Mouse (Mus musculus): ENCODE measurements around the gene Rptor. TPM values are rescaled to one million over a fixed set of nuclear protein-coding genes. Genes with fewer than 3 reads are reported as not detected.
A peak's percentile ranks its signal among the peaks of the same experiment; 100 is the strongest.

The Rptor gene
- total and polyA plus RNA-seq, 2 experiments from 2014 or later: 8.0 to 46.7 TPM

DNA sequence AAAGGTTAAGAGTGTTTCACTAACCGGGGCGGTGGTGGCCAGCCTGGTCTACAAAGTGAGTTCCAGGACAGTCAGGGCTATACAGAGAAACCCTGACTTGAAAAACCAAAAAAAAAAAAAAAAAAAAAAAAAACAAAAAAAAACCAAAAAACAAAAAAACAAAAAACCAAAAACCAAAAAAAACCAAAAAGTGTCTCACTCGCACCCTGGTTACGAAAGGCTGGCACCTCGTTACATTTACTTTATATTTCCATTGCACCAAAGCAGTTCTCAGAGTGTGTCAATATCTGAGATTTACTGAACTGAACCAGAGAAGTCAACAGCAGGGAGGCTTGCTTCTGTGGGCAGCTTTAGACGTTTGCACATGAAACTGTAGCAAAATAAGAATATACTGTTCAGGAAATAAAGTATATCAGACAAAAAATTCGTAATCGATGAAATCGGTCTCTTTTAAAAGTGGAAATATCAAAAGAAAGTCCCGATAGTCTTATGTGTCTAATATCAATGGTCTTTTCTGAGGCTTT, 466 bp upstream of the Rptor start:
- WGBS: 32% methylated on average over 10 of the region's 10 CpGs
- Histone ChIP-seq H3K36me3 (ENCODE audit: insufficient read depth) (no peaks in the 10 kb centered on the region), H3K9me3 (ENCODE audit: low read length) (no peaks in the 10 kb centered on the region), H3K27me3 (ENCODE audit: insufficient read depth, low read length) (no peaks in the 10 kb centered on the region), H3K9ac (peak overlapping the region; percentile 71; the same call in 1 of the 2 replicates), H3K4me1 (ENCODE audit: insufficient read depth) (peaks cover 8% of the 10 kb centered on the region; the same call in 1 of the 2 replicates), H3K27ac (ENCODE audit: low read depth, low read length) (peak overlapping the region; percentile 51), H3K4me2 (ENCODE audit: low read depth) (peak overlapping the region; percentile 84), H3K4me3 (ENCODE audit: low read depth, low read length) (peak overlapping the region; percentile 95)
- ATAC-seq (peak; percentile 23; the same call in 1 of the 2 replicates), DNase-seq (no peak)
- TF ChIP-seq CTCF (IDR thresholded peaks at IDR 0.05; ENCODE audit: low read depth): no peak

DNA sequence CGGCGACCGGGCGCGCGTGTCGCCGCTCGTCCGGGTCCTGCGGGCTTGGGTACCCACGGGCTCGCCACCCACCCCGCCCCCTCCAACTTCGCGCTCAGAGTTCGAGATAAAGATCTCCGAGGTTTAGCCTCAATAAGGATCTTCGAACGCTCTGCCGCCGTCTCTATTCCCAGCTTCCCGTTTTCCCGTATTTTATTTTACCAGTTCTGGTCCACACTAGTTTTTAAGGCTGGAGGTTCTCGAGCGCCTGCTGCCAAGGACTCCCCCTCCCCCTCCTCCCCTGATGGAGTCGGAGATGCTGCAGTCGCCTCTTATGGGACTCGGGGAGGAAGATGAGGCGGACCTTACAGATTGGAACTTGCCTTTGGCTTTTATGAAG, 811 bp downstream of the Rptor start:
- DNase-seq (peak; percentile 24), ATAC-seq (no peak)
- peak overlapping the region; percentile 95 for H3K4me3 ChIP-seq (ENCODE audit: low read depth, low read length)
- WGBS: under 1% methylated on average over 30 of the region's 30 CpGs
- peak overlapping the region; percentile 75 for H3K27ac ChIP-seq (ENCODE audit: low read depth, low read length)
- no peak for TF ChIP-seq CTCF (IDR thresholded peaks at IDR 0.05; ENCODE audit: low read depth)
- H3K9me3 ChIP-seq (ENCODE audit: low read length): no peaks in the 10 kb centered on the region
- no peaks in the 10 kb centered on the region for H3K27me3 ChIP-seq (ENCODE audit: insufficient read depth, low read length)
- H3K9ac ChIP-seq: peak overlapping the region; percentile 71
- no peaks in the 10 kb centered on the region for H3K36me3 ChIP-seq (ENCODE audit: insufficient read depth)
- peak overlapping the region; percentile 84 for H3K4me2 ChIP-seq (ENCODE audit: low read depth)
- H3K4me1 ChIP-seq (ENCODE audit: insufficient read depth): peaks cover 8% of the 10 kb centered on the region; the same call in 1 of the 2 replicates

DNA sequence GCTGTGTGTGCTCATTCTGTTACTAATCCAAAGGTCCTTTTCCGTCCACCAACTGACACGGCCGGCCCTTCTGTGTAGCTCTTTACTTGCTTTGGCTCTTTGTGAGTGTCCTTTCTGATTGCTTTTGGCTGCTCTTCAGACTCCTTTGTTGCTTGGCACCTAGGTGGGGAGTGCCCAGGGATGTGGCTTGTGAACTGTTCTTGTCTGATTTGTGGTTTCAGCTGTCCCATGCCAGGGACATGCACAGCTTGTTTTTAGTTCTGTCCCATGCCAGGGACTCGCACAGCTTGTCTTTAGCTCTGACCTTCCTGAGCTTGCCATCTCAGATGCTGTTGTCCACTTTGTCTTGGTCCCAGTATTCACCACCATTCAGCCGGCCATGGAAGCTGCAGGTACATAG, 4.8 kb downstream of the Rptor start:
- Histone ChIP-seq H3K36me3 (ENCODE audit: insufficient read depth) (no peaks in the 10 kb centered on the region), H3K4me3 (ENCODE audit: low read depth, low read length) (no peak overlapping the region), H3K9ac (no peak overlapping the region), H3K27me3 (ENCODE audit: insufficient read depth, low read length) (no peaks in the 10 kb centered on the region), H3K9me3 (ENCODE audit: low read length) (no peaks in the 10 kb centered on the region), H3K4me2 (ENCODE audit: low read depth) (no peak overlapping the region), H3K4me1 (ENCODE audit: insufficient read depth) (peaks cover 8% of the 10 kb centered on the region; the same call in 1 of the 2 replicates), H3K27ac (ENCODE audit: low read depth, low read length) (no peak overlapping the region)
- 88% methylated on average over 5 of the region's 5 CpGs for WGBS
- ATAC-seq (no peak), DNase-seq (no peak)
- TF ChIP-seq CTCF (IDR thresholded peaks at IDR 0.05; ENCODE audit: low read depth): no peak

DNA sequence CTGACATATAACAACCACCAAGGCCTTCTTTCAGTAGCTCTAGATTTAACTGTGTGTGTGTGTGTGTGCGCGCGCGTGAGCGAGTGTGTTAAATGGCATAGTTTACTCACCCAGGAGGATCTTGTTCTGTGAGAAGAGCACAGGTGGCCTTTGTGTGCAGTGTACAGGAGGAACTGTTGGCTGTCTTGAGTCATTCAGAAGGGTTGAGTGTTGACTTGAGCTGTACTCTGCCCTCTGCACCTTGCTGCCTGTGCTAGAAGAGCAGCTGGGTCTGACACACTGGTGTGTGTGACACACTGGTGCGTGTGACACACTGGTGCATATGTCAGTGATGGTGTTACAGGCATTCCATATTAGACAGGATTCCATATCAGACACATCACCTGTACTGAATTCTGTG, 8.8 kb downstream of the Rptor start:
- H3K9me3 ChIP-seq (ENCODE audit: low read length): no peaks in the 10 kb centered on the region
- no peak overlapping the region for H3K27ac ChIP-seq (ENCODE audit: low read depth, low read length)
- no peak overlapping the region for H3K4me3 ChIP-seq (ENCODE audit: low read depth, low read length)
- H3K36me3 ChIP-seq (ENCODE audit: insufficient read depth): no peaks in the 10 kb centered on the region
- no peak for TF ChIP-seq CTCF (IDR thresholded peaks at IDR 0.05; ENCODE audit: low read depth)
- H3K4me1 ChIP-seq (ENCODE audit: insufficient read depth): no peaks in the 10 kb centered on the region
- no peak for DNase-seq
- no peak overlapping the region for H3K9ac ChIP-seq
- no peaks in the 10 kb centered on the region for H3K27me3 ChIP-seq (ENCODE audit: insufficient read depth, low read length)
- ATAC-seq: no peak
- H3K4me2 ChIP-seq (ENCODE audit: low read depth): no peak overlapping the region
- WGBS: 97% methylated on average over 6 of the region's 6 CpGs

DNA sequence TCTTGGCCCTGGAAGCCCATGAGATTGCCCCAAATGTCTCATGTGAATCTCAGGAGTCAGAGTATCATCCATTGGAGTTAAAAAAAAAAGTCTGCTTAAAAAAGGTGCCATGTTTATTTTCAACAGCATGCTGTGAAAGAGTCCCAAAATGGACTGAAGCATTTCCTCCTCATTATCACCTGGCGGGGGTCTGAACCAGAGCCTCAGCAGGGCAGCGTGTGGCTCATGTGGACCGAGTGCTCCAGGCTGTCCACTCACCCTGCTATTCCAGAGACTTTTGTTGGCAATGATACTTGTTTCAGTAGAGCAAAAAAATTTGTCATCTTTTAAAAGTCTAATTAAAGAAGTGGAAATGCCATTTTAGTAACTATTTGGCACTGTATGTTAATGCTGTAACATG, 9.5 kb downstream of the Rptor start:
- Histone ChIP-seq H3K27ac (ENCODE audit: low read depth, low read length) (no peak overlapping the region), H3K4me1 (ENCODE audit: insufficient read depth) (no peaks in the 10 kb centered on the region), H3K9ac (no peak overlapping the region), H3K4me3 (ENCODE audit: low read depth, low read length) (no peak overlapping the region), H3K9me3 (ENCODE audit: low read length) (no peaks in the 10 kb centered on the region), H3K27me3 (ENCODE audit: insufficient read depth, low read length) (no peaks in the 10 kb centered on the region), H3K36me3 (ENCODE audit: insufficient read depth) (no peaks in the 10 kb centered on the region), H3K4me2 (ENCODE audit: low read depth) (no peak overlapping the region)
- no peak for DNase-seq
- WGBS: 93% methylated on average over 3 of the region's 3 CpGs
- no peak for ATAC-seq
- no peak for TF ChIP-seq CTCF (IDR thresholded peaks at IDR 0.05; ENCODE audit: low read depth)

DNA sequence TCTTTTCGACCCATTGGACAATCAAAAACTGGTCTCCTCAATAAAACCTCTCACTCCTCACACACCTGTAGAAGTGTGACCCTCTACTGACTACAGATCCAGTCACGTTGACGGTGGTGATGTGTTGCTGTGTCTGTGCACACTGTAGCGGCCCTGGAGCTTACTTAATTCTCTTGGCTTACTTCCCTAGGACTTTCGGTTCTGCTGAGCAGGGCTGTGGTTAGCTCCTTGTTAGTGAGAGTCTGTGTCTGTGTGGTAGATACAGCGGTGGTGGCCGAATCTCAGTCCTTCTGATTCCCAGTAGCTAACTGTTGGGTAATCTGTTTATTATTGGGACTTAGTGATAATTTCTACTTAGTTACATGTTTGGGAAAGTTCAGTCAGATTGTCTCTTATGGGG, 12.4 kb downstream of the Rptor start:
- H3K36me3 ChIP-seq (ENCODE audit: insufficient read depth): no peaks in the 10 kb centered on the region
- H3K27me3 ChIP-seq (ENCODE audit: insufficient read depth, low read length): no peaks in the 10 kb centered on the region
- H3K9me3 ChIP-seq (ENCODE audit: low read length): no peaks in the 10 kb centered on the region
- no peak overlapping the region for H3K4me2 ChIP-seq (ENCODE audit: low read depth)
- DNase-seq (no peak), ATAC-seq (no peak)
- WGBS: 88% methylated on average over 7 of the region's 7 CpGs
- H3K4me3 ChIP-seq (ENCODE audit: low read depth, low read length): no peak overlapping the region
- H3K4me1 ChIP-seq (ENCODE audit: insufficient read depth): no peaks in the 10 kb centered on the region
- no peak overlapping the region for H3K9ac ChIP-seq
- H3K27ac ChIP-seq (ENCODE audit: low read depth, low read length): no peak overlapping the region
- no peak for TF ChIP-seq CTCF (IDR thresholded peaks at IDR 0.05; ENCODE audit: low read depth)

DNA sequence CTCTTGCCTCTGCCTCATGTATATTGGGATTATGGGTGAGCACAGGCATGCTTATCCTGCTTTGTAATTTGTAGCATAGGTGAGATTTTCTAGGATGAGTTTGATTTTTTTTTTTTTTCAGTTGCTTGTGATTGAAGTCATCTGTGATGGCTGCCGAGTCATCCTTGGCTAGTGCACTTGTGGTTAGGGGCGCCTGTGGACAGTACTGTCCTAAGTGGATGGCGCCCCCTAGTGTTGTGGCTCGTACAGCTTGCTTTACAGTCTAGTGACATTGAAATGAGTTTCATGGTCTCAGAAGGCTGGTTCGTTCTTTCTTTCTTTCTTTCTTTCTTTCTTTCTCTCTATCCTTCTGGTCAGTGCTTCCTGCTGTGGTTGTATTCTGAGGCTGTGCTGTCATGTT, 16.1 kb downstream of the Rptor start:
- DNase-seq: peak; percentile 40
- no peaks in the 10 kb centered on the region for H3K36me3 ChIP-seq (ENCODE audit: insufficient read depth)
- H3K4me2 ChIP-seq (ENCODE audit: low read depth): no peak overlapping the region
- peak; percentile 61 for TF ChIP-seq CTCF (IDR thresholded peaks at IDR 0.05; ENCODE audit: low read depth)
- H3K27me3 ChIP-seq (ENCODE audit: insufficient read depth, low read length): no peaks in the 10 kb centered on the region
- no peaks in the 10 kb centered on the region for H3K4me1 ChIP-seq (ENCODE audit: insufficient read depth)
- no peak for ATAC-seq
- no peak overlapping the region for H3K27ac ChIP-seq (ENCODE audit: low read depth, low read length)
- no peak overlapping the region for H3K4me3 ChIP-seq (ENCODE audit: low read depth, low read length)
- no peak overlapping the region for H3K9ac ChIP-seq
- WGBS: 33% methylated on average over 5 of the region's 5 CpGs
- H3K9me3 ChIP-seq (ENCODE audit: low read length): no peaks in the 10 kb centered on the region
